Mouse (Mus musculus) urinary bladder, postnatal 14 days (tissue): Measurements from ENCODE around the gene Klf12.

Source experiments
- DNase-seq: peaks from one replicate; pipeline ENCODE4 v3.0.0; 2021; ENCODE audit warnings: low spot score

Gene Klf12

DNA sequence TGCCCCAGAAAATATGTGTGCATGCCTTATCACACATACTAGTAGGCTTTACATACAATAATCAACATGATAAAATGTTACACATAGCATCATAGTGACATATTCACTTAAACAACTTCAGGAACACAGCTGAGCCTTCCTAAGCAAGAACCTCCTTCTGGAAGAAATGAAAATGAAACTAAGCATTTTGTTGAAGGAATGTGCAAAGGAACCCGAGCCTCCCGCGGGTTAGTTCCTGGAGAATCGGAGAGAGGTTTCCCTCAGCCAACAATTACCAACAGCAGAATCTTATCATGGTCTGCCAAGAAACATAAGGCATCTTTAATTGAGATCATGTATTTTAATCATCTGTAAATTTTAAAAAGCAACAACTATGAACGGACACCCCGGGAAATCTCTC lies 257.8 kb downstream of the Klf12 start:
- no peak for DNase-seq

DNA sequence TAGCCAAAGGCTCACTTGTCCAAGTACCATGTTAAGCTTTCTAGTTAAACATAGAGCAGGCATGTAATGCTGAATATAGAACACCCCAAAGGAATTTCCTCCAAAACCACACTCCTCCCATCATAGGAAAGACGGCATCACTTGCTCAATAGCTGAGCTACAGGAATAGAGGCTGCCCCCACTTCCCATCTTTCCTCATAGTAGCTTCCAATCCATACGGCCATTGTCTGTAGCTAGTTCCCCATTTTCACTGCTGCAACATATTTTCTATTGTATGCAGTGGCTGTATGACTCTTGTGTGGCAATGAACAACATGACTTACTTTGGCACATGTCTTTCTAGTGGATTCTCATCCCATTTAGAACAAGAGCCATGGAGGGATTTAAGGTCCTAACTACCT lies 267.3 kb downstream of the Klf12 start:
- DNase-seq, result no peak

DNA sequence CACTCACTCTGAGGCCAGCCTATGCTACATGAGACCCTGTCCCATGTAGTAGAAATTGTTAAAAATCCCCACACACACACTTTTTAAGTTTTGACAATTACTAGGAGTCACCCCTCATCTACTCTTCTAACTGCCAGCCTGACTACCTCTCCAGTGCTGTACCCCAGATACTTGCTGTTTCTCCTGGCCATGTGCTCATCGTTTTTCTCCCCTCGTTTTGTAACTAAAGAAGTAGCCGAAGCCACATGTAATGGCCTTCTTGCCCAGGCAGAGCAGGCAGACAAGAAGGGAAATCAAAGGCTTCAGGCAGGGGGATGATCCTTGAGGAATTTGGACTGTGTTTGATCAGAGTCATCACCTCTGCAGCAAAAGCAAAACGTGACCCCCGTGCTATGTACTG lies 274.0 kb downstream of the Klf12 start:
- no peak for DNase-seq

DNA sequence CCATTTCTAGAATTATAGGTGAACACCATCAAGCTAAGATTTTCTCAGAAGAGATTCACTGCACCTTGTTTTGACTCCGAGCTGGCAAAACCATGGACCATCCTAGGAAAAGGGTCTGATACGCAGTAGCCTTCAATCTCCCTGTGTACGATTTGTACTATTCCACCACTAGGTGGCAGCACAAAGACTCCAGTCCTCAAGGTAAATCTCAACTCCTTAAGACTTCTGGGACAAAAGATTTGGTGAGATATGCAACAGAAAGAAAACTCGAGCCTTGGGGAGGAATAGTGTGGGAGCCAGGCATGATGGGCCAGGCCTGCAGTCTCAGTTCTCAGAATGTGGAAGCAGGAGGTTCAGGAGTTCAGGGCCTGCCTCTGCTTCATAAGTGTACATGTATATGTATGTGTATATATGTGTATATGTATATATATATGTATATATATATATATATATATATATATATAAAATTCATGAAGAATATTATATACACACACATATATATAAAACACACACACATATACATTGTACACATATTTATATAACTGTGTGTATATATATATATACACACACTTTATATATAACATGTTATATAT lies 274.6 kb downstream of the Klf12 start:
- DNase-seq, result peak; percentile 27

DNA sequence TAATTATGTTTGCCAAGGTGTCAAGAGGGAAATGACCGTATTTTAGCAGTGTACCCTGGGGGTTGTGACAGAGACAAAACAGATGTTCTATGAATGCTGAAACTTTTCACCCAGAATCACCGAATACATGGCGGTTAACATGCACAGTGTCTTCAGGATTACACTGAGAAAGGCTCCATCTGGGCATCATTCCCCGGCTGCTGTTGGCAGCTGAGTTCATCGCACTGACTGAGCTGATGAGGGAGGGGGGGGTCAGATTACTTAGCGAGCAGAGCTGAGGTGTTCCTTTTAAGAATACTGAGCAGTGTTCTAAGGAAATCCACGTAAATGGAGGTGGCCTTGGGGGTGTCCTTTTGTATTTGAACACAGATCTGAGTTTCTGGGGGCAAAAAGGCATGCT lies 301.0 kb downstream of the Klf12 start:
- DNase-seq, result no peak

DNA sequence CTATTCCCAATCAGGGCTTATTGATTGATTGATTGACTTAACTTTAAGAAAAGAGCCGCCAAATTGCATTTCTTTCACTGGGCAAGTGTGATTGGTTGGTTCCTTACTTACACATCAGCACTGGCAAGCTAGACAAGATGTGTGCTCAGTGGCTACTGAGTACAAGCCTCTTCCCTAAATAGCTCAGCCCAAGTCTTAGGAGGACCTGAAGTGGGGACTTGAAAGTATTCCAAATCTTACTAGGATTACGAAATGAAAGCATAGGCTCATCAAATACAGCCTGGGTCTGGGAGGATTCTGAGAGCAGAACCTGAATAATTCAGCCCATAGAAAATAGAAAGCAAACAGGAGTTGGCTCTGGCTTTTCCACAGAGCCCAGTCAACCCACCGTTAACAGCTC lies 303.3 kb downstream of the Klf12 start:
- no peak for DNase-seq

DNA sequence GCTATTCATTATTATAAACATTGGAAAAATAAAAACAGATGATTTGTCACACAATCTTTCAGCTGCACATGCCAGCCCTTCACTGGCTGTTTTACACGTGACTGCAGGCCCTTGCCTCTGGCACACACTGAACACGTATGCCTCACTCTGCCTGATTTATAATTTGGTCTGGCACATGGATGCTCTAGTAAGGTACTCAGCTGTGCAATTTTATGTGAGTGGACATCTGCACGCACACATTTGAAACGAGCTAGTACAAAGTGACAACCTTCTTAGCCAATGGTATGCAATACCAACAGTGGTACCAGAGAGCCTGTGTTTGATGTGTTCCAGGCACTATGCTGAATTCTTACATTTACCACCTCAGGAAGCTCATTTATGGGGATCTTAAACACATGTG lies 316.6 kb downstream of the Klf12 start:
- DNase-seq, result no peak

DNA sequence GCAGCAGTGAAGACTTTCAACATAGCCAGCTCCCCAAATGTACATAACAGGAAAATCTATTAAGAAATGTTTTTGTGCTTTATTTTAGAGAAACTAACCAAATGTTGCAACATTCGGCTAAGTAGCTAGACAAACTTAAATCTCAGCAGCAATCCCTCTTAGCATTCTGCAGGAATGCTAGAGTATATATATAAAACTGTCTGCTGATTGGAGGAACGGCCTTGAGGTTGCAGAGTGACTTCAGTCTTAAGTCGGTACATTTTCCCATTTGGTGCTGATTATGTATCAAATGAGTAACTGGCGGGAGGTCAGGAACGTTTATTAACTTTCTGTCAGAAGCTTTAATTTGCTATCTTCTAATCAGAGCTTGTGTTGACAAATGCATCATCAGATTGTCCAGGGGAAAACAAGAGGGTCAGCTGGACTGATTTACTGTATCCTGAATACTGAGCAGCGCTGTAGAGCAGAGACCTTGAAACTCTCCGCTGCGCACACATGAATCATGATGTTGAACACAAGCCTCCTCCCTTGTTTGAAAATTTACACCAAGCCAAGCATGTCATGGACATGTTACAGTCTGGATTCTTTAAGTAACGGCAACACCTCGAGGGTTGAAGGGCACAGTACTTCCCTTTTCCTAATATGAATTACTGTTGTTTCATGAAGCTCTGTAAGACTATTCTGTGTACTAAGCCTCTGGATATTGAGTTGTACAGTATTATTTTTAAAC lies 323.8 kb downstream of the Klf12 start:
- no peak for DNase-seq

DNA sequence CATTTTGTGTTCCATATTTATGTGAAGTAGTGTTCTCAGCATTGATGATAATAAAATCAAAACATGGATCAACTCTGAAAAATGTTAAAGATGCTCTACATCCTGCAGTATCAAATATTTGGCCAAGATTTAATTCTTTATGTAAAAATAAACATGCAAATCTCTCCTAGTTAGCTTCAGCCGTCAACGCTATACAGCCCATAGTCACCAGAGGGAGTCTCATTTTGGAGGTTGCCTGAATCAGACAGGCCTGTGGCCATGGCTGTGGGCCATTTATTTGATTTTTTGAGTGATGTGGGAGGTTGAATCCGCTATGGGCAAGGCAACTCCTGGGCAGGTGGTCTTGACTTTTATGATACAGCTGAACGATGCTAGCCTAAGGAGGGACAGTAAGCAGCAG lies 329.3 kb downstream of the Klf12 start:
- DNase-seq, result no peak

DNA sequence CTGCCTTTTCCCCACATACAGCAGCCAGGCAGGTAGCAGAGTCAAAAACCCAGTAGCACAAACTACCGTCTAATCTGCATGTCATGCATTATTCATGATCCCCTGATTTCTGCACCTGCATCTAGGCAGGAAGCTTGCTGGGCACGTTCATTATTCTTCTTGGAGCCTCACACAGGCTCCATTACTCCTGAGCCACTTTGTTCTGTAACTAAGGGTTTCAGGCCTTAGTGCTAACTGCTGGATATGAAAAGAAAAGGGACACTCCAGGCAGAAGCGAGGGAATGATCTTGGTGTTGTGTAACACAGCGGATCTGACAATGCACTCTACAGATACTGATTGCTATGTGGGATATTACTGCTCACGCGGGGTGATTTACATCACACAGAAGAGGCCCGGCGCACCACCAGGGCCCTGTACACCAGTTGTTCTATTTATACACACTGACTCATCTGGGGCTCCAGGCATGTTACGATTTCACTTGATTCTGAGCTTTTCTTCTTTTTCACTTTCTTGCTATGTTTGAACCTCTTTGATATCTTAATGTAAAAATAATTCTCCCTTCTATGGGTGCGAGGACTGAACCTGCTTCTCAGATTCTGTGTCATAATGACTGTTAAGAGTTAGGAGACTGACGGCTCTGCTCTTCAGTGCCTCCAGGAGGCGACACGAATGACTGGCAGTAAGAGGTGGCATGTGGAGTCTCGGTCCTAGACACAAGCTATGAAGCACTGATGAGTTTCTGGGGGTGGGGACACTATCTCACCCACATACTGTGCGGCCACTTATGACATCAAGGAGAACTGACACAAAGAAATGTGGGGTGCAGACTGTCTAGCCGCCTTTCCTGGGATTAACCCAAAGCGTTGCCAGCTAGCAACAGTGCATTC lies 340.0 kb downstream of the Klf12 start:
- DNase-seq, result no peak

DNA sequence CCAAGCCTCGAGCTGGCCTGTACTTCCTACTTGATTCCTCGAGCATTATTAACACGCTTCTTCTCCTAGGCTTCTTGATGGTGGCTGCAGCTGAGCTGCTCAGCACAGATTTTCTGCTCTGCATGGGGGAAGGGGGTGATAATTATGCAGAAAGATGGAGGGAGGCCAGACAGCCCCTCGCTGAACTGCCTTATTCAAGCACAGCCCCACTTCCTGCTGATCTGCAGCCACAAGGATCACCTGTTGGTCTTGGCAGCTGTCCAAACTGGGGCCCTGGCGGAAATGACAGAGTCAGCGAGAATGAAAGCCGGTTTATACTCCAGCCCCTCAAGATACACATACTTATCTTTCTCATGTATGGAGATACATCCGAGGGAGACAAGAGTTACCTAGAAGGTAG lies 341.3 kb downstream of the Klf12 start:
- peak; percentile 56 for DNase-seq

DNA sequence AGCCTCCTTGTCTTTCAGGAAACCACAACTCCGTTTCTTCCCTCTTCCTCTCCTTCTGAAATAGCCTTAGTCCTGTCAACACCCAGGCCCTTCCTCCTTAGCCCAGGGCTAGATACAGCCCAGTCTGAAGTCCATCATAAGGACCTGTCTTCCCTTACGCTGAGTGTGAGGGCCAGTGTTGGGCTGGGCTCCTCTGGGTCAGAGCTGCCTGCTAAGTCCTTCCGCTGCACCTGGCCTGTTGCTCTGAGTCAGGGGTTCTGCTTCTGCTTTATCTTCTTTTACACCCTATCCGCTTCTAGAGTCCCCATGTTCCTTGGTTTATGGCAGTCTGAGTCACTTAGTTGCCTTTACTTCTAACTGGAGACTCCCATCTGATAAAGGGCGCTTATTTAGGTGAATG lies 351.0 kb downstream of the Klf12 start:
- DNase-seq, result no peak

DNA sequence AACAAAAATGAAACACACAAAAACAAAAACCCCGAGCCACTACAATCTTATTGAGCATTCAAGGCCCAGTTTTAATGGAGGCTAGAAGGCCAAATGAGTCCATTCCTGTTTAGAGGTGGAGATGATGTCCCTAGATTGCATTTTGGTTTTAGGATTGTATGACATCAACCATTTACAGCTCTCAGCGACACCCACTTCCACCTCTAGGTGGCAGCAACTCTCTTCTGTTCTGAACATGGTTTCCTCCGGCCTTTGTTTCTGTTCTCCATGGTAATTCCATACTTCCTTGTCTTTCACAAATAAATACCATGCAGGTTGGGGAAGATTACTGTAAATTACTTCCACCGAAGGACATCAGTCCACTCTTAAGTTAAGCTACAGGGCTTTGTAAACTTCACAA lies 352.6 kb downstream of the Klf12 start:
- peak; percentile 74 for DNase-seq

DNA sequence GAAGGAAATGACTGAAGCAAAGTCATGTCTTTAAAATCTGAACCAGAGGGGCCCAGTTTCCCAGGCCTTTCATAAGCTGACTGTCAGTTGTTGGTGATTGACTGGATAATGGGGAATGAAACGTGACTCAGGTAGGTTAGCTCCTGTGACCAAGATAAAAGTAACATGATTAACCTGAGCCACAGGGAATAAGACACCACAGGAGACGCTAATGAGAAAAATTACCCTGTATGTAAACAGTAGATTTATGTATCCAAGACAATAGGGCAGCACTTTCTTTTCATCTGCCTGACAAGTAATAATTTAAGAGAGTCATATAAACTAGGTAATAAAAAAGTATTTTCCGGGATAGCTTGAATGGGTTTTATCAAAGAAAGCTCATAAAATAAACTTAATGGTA lies 372.6 kb downstream of the Klf12 start:
- no peak for DNase-seq

DNA sequence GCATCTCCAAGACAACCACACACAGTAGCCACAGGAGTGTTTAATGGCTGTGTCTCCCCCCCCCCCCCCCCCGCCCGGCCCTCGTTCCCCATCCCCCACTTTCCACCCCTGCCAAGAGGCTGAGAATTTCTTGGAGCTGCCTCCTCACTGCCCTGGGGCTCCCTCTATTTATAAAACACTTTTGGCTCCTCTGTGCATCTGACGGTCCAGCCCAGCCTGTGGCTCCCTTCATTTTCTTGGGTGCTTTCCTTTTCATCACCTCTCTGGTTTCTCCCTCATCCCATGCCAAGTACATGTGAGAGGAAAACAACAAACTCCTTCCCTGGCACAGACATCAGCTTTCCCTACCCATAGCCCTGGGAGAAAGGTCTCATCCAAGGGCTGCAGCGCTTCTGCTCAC lies 373.6 kb downstream of the Klf12 start:
- no peak for DNase-seq

DNA sequence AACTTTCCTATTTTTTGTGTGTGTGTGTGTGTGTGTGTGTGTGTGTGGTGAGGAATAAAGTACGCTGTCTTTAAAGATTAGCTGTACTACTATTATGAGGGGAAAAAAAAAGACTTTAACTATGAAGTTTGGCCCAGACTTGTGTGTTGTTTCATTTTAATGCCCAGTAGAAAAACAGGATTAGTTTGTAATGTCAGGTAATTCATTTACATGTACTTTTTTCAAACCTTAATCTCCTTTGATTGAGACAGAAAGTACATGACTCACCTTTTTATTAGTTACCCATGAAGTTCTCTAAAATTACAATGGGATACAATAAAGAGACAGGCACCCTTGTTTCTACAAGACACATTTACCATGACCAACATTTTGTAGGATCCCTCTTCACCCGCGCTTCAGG lies 383.6 kb downstream of the Klf12 start:
- no peak for DNase-seq

DNA sequence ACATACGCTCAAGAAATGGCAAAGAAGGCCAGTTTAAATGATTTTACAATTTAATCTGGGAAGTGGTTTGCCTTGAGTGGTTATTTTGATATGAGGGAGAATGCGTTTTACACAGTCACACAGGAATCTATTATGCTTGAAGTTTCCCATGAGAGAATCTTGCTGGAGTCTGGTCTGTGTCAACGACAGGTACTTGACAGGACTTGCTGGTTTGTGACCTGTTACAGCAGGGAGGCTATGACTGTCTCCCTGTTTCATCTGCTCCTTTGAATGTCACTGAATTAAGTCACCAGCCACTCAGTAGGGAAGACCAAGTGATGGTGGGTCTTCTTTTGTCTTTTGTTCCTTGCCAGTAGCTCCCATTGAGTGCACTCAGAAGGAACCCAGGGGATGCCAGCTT lies 385.6 kb downstream of the Klf12 start:
- DNase-seq, result no peak

DNA sequence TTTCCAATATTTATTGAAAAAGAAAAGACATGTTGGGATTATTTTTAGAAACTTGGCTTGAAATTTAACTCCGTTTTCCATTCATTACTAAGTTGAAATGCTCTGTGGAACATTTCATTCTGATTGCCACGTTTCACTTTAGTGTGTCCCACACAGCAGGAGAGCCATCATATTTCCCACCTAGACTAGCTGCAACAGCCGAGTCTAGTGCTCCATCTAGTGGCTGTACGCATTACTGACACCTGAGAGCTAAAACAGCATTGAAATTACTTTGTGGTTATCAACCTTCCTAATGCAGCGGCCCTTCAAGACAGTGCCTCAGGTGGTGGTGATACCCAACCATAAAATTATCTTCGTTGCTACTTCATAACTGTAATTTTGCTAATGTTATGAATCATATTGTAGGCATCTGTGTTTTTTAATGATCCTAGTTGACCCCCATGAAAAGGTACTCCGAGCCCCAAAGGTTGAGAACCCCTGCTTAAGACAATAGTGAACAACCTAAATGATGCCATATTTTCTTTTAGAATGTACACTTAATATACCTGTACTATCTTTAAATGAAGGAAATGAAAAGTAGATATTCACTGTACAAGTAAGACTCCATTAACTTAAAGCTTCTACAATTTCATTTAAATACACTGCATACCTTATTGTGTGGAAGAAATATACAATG lies 389.6 kb downstream of the Klf12 start:
- DNase-seq, result peak; percentile 74

DNA sequence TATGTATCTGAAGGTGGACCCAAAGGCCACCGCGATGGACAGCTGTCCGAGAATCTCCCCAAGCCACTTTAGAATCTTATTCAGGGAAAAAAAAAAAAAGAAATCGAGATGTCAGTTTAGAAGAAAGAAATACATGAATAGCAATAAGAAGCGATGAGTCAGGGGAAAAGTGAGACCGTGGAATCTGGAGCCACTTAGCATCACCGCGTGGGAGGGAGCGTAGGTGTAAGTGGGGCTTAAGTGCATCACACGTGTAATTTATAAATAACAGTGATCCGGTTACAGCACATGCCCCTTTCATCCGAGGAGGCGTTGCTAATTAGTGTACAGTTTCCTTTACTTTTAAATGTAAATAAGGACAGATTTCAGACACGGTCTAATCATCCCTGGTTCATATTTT lies 390.4 kb downstream of the Klf12 start:
- no peak for DNase-seq

DNA sequence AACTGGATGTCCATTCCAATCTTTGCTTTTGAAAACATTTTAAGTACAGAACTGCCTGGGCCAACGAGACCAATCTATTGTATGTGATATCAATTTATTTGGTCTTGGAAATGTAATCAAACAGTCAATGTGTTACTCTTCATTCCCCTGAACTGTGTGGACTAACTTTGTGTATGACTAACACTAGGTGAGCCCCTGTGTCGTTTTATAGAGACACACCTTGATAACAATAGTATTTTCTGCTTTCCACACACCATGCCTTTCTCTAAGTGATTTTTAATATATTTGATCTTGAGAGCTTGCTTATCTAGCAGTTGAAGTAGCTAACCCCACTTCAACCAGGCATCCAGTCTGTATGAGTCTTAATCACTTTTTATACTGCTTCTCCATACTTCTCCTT lies 398.0 kb downstream of the Klf12 start:
- DNase-seq, result no peak

DNA sequence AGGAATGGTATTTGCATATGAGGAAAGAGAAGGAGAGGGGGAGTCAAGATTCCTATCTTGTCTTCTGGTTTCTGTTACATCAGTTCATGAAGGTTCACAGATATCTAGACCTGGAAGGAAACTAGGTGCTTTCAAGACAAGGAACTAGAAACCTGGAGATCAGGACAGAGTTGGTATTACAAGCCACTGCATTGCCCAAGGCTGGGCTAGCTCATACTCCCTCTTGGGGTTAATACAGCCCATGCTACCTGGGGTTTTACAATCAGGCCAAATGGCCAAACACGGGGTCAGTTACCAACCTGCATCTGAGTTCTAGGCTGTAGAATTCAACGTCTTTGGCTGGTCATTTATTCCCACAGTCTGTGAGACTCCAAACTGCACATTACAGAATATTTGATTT lies 398.9 kb downstream of the Klf12 start:
- no peak for DNase-seq

DNA sequence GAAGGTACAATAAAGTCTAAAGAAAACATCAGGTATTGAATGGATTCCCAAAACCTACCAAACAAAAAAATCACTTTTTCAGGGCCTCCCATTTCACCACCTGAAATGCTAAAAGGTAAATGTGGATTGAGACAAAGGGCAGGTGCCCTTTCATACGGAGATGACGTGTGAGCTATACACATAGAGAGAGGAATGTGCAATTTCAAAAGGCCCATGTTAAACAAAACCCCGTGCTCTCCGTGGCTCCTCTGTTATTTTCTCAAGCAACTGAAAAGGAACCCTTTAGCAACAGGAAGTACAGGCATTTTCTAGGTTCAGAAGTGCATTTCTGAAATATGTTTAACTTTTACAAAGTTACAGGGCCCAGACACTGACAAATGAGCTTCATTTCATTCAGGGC lies 399.4 kb downstream of the Klf12 start:
- DNase-seq, result no peak
